Mouse (Mus musculus) mesoderm, embryonic 11.5 days (tissue): ENCODE data around the gene Gm21970.

Experiments
- DNase-seq: peaks from one replicate; pipeline ENCODE4 v3.0.0-alpha.2; 2012; ENCODE audit warnings: low read depth, low spot score

The Gm21970 gene

DNA sequence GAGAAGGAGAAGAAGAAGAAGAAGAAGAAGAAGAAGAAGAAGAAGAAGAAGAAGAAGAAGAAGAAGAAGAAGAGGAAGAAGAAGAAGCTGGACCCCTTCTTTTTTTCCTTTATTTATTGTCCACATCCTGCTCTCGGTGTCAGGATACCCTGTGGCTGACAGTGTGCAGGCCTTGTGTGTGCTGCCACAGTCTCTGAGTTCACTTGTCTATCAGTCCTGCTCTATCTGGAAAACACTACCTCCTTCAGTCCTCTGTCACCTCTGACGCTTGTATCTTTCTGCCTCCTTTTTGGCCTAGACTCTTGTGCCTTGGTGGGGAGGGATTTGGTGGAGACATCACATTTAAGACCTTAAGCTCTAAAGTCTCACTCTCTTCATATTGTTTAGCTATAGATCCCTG, 71.9 kb downstream of the Gm21970 start:
- DNase-seq = no peak

DNA sequence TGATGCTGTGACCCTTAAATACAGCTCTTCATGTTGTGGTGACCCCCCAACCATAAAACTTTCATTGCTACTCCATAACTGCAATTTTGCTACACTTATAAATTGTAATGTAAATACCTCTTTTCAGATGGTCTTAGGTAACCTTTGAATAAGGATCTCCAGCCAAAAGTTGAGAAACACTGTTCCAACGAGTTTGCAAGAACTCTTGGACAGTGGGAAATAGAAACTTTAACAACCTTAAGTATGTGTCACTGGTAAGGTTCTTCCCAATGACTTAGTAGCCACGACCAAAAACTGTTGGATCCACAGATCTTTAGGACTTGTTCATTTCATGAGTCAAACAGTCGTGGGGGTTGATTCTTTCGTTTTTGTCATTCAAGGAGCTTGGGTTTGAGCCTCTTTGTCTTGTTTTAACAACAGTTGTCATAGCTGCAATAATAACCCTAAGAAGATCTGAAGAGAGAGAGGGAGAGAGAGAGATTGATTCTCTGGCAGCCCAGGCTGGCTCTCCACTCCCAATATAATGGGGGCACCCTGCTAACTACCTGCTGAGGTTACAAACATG, 72.4 kb downstream of the Gm21970 start:
- no peak for DNase-seq

DNA sequence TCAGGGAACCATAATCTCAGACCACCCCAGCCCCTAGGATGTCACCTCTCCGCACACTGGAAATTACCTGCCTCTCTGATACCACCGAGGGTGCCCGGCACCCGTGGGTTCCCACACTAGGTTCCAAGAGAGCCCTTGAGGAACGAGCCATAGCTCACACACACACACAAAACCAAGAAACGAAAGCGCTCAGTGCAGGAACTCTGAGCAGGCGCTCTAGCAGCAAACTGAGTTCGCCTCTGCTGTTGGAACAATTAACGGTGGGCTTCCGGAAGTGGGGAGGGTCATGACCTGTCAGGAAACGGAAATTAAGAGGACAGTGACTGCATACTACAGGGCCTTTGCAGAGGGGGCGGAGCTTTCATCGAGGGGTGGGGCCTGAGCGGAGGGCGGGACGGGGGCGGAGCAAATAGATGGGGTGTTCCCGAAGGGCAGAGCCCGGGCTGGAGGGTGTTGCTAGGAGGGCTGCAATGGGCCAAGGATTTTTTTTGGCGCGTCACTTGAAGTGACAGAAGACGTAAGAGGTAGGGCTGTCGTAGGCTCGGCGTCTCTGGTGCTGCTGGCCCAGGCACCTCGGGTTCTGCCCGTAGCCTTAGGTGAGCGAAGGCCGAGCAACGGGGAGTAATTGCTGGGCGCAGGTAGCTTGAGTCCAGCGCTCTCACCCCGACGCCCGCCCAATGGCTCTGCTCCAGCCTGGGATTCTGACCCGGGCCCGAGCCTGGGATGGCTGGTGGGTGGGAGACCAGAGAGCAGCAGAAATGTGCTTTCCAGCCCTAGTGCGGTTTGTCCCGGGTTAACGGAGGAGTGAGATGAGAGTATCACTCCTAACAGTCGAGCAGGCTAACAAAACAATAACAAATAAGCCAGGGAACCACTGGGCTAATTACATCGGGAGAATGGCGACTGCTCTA, 73.3 kb downstream of the Gm21970 start:
- peak; percentile 94 for DNase-seq

DNA sequence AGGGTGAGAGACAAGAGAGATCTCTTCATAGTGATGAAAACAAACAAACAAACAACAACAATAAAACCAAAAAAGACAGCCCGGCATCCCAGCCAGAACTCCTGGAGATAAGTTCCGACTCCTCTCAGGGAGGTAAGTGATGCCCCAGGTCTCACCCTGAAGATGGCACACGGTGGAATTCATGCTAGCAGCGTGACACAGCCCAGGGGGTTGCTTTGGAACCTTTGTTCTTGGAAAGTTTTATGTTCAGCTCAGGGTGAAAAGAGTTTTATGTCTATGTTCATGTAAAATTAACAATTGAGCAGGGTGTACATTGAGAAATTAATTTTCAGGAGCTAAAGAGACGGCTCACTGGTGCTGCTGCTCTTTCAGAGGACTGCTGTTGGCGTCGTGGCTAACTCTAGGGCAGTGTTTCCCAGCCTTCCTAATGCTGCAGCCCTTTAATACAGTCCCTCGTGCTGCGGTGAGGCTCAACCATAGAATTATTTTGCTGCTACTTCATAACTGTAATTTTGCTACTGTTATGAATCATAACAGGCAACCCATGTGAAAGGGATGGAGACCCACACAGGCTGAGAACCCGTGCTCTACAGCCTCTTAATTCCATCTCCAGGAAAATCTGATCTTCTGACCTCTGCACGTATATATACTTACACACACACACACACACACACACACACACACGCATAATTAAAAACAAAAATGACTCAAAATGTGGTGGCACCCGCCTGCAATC, 74.2 kb downstream of the Gm21970 start:
- no peak for DNase-seq

DNA sequence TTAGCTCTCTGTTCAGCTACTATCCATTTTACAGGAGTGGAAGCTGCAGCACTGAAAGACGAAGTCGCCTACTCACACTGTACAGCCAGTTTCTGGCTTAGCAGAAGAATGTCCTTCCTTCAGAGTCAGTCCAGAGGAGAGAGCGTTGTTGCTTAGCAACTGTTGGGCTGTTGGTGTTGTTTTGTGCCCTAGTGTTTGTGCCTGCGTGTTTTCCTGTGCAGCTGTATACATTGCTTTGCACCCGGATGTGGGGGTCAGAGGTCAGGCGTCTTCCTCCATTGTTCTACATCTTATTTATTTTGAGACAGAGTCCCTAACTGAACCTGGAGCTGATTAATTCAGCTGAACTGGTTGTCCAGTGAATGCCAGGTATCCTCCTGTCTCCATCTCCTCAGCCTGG, 75.0 kb downstream of the Gm21970 start:
- DNase-seq = peak; percentile 53
